Mouse (Mus musculus) heart, postnatal 14 days (tissue): ENCODE measurements at regions not wholly inside any gene's neighbourhood (a gene's known extent, or its start where the extent isn't known, plus 50 kb on each side); places are given as distances from the start of the nearest gene placed in this dataset.
A peak's percentile ranks its signal among the peaks of the same experiment; 100 is the strongest.
"Not testable (repeated sequence)": the region's sequence is repeated elsewhere in the genome, so short reads cannot be mapped to it uniquely, and the experiment has no call there.

Experiments
- DNase-seq, 2 experiments: peaks; one replicate each; pipeline ENCODE4 v3.0.0; 2021 to 2022
- intact Hi-C: fragments of 180-260 bp; cut with DNase I; formaldehyde crosslinking; loops from one replicate; pipeline ENCODE4 v1.15.1; 2025

- intact Hi-C loops = not testable (repeated sequence)
These were observed 67.4 kb downstream of the Pdia4 start for GRCm38 (mm10) chr6:47745856-47746255.

GRCm38 (mm10) chr6:47743856-47744255, 69.4 kb downstream of the Pdia4 start:
- intact Hi-C loops, DNase-seq: not testable (repeated sequence)

More at GRCm38 (mm10) chr6:47745856-47746255, 67.4 kb downstream of the Pdia4 start:
- not testable (repeated sequence) for DNase-seq

GRCm38 (mm10) chr6:47740216-47740615, 73.0 kb downstream of the Pdia4 start:
- DNase-seq, intact Hi-C loops: not testable (repeated sequence)

GRCm38 (mm10) chr6:47739696-47740095, 73.5 kb downstream of the Pdia4 start:
- intact Hi-C loops = not testable (repeated sequence)
- DNase-seq = peak; percentile 64 to 67

GRCm38 (mm10) chr6:47737972-47738371, 75.3 kb downstream of the Pdia4 start:
- intact Hi-C loops, DNase-seq: not testable (repeated sequence)
